Mouse (Mus musculus) cortical plate, adult 2 months (tissue): ENCODE data around the gene Olfr551.

ENCODE experiments used
- CTCF ChIP-seq: fragments of 200-500 bp; IDR thresholded peaks from 2 replicates; pipeline ENCODE4 v1.5.1; 2011; ENCODE audit warnings: mild to moderate bottlenecking, control low read depth, low read length; ENCODE audit not compliant: insufficient read depth; ENCODE audit errors: extremely low read depth
- POLR2A ChIP-seq: fragments of 200-500 bp; IDR thresholded peaks from 2 replicates; pipeline ENCODE4 v1.6.1; 2011; ENCODE audit warnings: mild to moderate bottlenecking, low read length, control low read depth; ENCODE audit not compliant: insufficient read depth; ENCODE audit errors: extremely low read depth

DNA sequence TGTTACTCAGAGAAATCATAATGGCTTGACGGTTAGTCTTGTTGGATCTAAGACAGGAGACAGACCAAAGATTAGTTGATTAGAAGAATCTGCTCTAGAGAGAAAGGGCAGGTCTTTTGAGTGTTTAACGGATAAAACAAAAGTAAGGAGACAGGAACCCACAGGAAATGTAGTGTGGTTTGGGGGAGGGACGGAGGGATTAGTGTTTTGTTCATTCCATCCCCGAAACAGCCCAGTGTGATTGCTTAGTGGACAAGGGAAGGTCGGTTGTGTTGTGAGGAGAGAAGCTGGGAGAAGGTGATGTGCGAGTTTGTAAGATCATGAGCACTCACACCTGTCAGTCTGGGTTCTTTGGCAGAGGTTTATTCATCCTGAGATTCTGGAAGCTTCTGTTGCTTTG is 15.7 kb downstream of the Olfr551 start:
- TF ChIP-seq POLR2A (no peak), CTCF (no peak)
